Mouse (Mus musculus) testis, adult 2 months (tissue): ENCODE measurements at regions not wholly inside any gene's neighbourhood (a gene's known extent, or its start where the extent isn't known, plus 50 kb on each side); places are given as distances from the start of the nearest gene placed in this dataset.

Source experiments
- CTCF ChIP-seq: fragments of 200-500 bp; IDR thresholded peaks from 2 replicates; pipeline ENCODE4 v1.5.1; 2012; ENCODE audit warnings: low read depth, mild to moderate bottlenecking, inconsistent platforms, low read length, moderate library complexity; ENCODE audit not compliant: control insufficient read depth, insufficient read depth, insufficient replicate concordance
- POLR2A ChIP-seq: fragments of 200-500 bp; IDR thresholded peaks from 2 replicates; pipeline ENCODE4 v1.6.1; 2012; ENCODE audit warnings: low read depth, mild to moderate bottlenecking, inconsistent platforms, low read length, moderate library complexity; ENCODE audit not compliant: control insufficient read depth

DNA sequence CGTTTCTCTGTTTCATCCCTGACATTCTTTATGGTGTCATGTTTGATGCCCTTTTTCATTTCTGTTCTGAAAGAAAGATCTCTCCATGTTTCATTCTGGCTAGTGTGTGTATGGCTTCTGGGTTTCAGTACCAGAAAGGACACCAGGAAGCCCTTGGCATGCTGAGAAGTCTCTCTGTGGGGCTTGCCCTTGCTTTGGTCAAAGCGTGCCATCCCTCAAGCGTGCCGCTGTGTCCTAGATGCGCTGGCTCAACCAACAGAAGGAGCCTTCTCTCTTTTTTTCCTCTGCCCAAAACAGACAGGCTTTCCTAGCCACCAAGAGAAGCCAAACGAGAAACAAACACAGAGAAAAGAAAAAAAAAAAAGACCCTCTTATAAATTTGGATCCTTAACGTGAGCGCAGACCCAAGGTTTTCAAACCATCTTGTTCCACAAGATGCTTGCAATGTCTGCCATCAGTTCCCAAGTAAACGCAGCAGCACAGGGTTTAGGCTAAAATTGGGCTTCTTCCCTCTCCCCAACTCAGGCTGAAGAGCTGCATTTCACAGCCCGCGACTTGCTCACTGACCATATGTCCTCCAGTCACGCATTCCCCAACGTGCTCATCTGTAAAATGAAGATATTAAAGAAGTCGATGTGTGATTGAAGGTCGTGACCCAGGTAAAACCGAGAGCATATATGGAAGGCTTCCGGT, 97.3 kb upstream of the Foxn2 start:
- TF ChIP-seq CTCF: no peak
- TF ChIP-seq POLR2A: no peak
